Mouse (Mus musculus) midbrain, postnatal 0 days (tissue): Measurements from ENCODE around the gene Disc1. TPM values are rescaled to one million over a fixed set of nuclear protein-coding genes. Genes with fewer than 3 reads are reported as not detected.

Experiments
- ATAC-seq: fragments of 200-750 bp; cut with Nextera tagmentation; 2 replicates; pipeline ENCODE4 v1.8.0; 2017; ENCODE audit warnings: moderate number of reproducible peaks, mild to moderate bottlenecking, moderate TSS enrichment, moderate library complexity; ENCODE audit not compliant: low FRiP score
- DNase-seq: peaks from one replicate; pipeline ENCODE4 v3.0.0-alpha.2; 2015; ENCODE audit warnings: low spot score
- H3K27ac ChIP-seq: fragments of 300-500 bp; sonication (generic); 2 replicates; pipeline ENCODE4 v1.5.1; 2014; ENCODE audit warnings: low read depth, mild to moderate bottlenecking, low read length, mixed read lengths
- H3K27me3 ChIP-seq: fragments of 300-500 bp; sonication (generic); 2 replicates; pipeline ENCODE4 v1.6.1; 2014; ENCODE audit warnings: low read length, control low read depth, mixed read lengths; ENCODE audit not compliant: insufficient read depth
- H3K36me3 ChIP-seq: fragments of 300-500 bp; sonication (generic); 2 replicates; pipeline ENCODE4 v1.6.1; 2014; ENCODE audit warnings: low read length, control low read depth, mixed read lengths; ENCODE audit not compliant: insufficient read depth
- H3K4me1 ChIP-seq: fragments of 300-500 bp; sonication (generic); 2 replicates; pipeline ENCODE4 v1.6.1; 2014; ENCODE audit warnings: mild to moderate bottlenecking, control low read depth, antibody characterized with exemption, low read length, mixed read lengths; ENCODE audit not compliant: insufficient read depth
- H3K4me2 ChIP-seq: fragments of 300-500 bp; sonication (generic); 2 replicates; pipeline ENCODE4 v1.6.1; 2014; ENCODE audit warnings: low read depth, mild to moderate bottlenecking, low read length, mixed read lengths; ENCODE audit not compliant: poor library complexity, severe bottlenecking
- H3K4me3 ChIP-seq: fragments of 300-500 bp; sonication (generic); 2 replicates; pipeline ENCODE4 v1.5.1; 2014; ENCODE audit warnings: low read depth, mild to moderate bottlenecking, low read length, moderate library complexity
- H3K9ac ChIP-seq: fragments of 300-500 bp; sonication (generic); replicated peaks from 2 replicates; pipeline ENCODE4 v1.6.1; 2014; ENCODE audit warnings: mild to moderate bottlenecking, low read length, moderate library complexity, mixed read lengths; ENCODE audit not compliant: poor library complexity, severe bottlenecking
- H3K9me3 ChIP-seq: fragments of 300-500 bp; sonication (generic); 2 replicates; pipeline ENCODE4 v1.6.1; 2016; ENCODE audit warnings: low read length, control low read depth
- CTCF ChIP-seq: IDR thresholded peaks from 2 replicates; pipeline ENCODE4 v1.5.1; 2016; ENCODE audit warnings: antibody characterized with exemption, mild to moderate bottlenecking
- WGBS: fragments of 180-500 bp; shearing (Covaris S2); extraction: QIAGEN DNeasy Blood & Tissue Kit; methylation state at CpG from one replicate; pipeline ENCODE4 v1.1.7; 2014; 5-methylcytosine and 5-hydroxymethylcytosine counted together
- polyA plus RNA-seq: library from polyadenylated mRNA; unstranded; fragments of >200 nt; fragmentation: Nextera tagmentation; extraction: Ambion mirVana; gene quantifications from 2 replicates; pipeline ENCODE4 v1.2.1, GENCODE M21; 2015
- total RNA-seq: library from RNA; depleted of rRNA; stranded (reverse); fragments of >200 nt; gene quantifications from 2 replicates; pipeline ENCODE4 v1.2.3, GENCODE M21; 2014

Gene Disc1
- total and polyA plus RNA-seq, 2 experiments from 2014 or later, result 1.4 to 6.1 TPM

DNA sequence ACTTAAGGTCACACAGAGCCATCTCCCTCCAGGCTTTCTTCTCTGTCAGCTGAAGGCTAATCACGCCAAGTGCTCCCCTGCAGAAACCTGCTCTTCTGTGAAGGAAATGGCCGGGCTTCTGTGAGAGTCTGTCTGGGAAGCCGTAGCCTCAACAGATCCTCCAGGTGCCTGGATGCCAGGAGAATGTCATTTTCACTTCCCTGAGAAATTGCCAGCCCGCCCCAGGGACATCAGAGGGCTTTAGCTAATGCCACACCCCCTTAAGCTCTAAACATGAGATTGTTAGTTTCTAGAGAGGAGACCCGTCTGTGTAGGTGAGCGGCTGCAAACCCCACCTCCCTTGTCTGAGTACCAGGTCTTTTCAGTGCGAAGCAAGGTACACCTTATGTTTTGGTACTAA lies 15.3 kb downstream of the Disc1 start:
- WGBS, result 78% methylated on average over 7 of the region's 7 CpGs
- TF ChIP-seq CTCF, result no peak
- ATAC-seq, result no peak

DNA sequence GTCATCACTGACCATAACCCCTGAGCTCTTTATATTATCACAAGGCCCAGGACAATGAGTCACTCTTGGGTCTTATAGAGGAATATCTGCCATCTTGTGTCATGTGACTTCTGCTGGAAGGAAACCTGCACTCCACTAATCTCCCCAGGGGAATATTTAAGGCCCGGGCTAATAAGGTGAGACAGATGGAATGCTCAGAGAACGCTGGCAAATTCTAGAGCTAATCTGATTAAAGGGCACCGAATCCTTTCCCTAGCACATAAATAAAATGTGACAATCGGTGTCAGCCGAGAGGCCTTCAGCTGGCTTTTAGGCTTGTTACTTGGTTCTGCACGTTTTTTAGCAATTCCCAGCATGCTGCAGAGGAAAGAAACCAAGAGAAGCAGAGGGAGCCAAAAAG lies 15.7 kb downstream of the Disc1 start:
- no peak for TF ChIP-seq CTCF
- Histone ChIP-seq H3K27ac (no peak overlapping the region), H3K4me3 (no peak overlapping the region), H3K27me3 (no peaks in the 10 kb centered on the region), H3K36me3 (no peaks in the 10 kb centered on the region), H3K4me1 (no peaks in the 10 kb centered on the region; the same call in 1 of the 2 replicates), H3K9ac (no peak overlapping the region), H3K4me2 (no peak overlapping the region), H3K9me3 (no peaks in the 10 kb centered on the region)
- 30% methylated on average over 6 of the region's 6 CpGs for WGBS
- DNase-seq (no peak), ATAC-seq (no peak)

More for the DNA sequence above, 15.3 kb downstream of the Disc1 start:
- H3K9me3 ChIP-seq, result no peaks in the 10 kb centered on the region
- no peak overlapping the region for H3K27ac ChIP-seq
- no peaks in the 10 kb centered on the region; the same call in 1 of the 2 replicates for H3K4me1 ChIP-seq
- no peak overlapping the region for H3K4me2 ChIP-seq
- DNase-seq, result no peak
- no peaks in the 10 kb centered on the region for H3K36me3 ChIP-seq
- no peaks in the 10 kb centered on the region for H3K27me3 ChIP-seq
- H3K9ac ChIP-seq, result no peak overlapping the region
- no peak overlapping the region for H3K4me3 ChIP-seq

DNA sequence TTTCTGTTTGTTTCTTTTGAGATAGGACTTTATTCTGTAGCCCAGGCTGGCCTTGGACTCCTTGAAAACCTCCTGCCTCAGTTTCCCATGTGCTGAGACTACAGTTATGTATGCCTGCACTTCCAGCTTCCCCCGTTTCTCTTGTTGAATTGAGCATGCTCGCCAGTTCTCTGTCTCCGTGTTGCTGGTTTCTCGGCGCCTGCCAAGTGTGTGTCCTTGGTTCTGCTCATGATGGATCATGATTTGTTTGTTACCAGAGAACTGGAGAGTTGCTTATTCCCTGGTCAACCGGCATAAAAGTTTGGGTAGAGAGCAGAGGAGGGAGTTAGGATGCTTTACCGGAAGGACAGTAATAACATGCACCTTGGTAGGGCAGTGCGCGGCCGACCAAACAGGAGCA lies 20.1 kb downstream of the Disc1 start:
- no peak overlapping the region for H3K4me2 ChIP-seq
- DNase-seq (no peak), ATAC-seq (no peak)
- no peaks in the 10 kb centered on the region for H3K4me1 ChIP-seq
- no peaks in the 10 kb centered on the region for H3K9me3 ChIP-seq
- H3K27me3 ChIP-seq, result no peaks in the 10 kb centered on the region
- no peaks in the 10 kb centered on the region for H3K36me3 ChIP-seq
- H3K27ac ChIP-seq, result no peak overlapping the region
- H3K9ac ChIP-seq, result no peak overlapping the region
- WGBS, result 96% methylated on average over 10 of the region's 10 CpGs
- no peak overlapping the region for H3K4me3 ChIP-seq
- TF ChIP-seq CTCF, result no peak

DNA sequence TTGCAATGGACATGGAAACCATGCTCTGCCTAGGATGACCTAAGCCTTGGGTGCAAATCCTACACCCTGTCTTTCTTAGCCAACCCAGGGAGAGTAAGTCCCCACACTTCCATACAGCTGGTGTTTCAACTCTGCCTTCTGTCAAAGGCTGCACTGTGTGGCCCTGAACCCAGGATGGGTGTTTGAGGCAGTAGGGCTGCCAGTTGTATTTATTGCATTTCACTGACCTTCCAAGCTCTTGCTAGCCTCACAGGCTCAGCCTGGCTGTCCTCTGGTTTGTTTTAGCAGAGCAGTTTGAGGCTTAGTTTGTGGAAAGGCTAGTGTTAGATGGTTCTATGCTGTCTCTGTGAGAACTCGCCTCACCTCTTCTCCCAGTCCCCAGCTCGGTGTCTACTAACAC lies 20.6 kb downstream of the Disc1 start:
- ATAC-seq, result no peak
- H3K9me3 ChIP-seq, result no peaks in the 10 kb centered on the region
- no peak overlapping the region for H3K9ac ChIP-seq

DNA sequence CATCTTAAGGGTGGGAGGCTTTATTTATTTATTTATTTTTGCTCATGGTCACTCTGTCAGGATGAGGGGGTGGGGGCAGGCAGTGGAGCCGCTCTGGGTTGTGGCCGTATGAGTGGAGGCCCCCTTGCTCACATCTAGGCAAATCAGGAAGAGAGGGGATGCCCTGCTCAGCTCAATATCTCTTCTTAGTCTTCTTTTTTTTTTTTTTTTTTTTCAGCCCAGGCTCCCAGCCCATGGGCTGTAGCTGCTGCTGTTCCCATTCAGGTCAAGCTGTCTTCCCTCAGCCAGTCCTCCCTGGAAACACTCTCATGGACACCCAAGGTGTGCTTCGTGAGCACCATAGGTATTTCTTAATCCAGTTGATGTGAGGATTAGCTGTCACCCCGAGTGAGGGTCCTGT lies 21.4 kb downstream of the Disc1 start:
- H3K4me1 ChIP-seq, result no peaks in the 10 kb centered on the region
- DNase-seq (no peak), ATAC-seq (no peak)
- H3K27me3 ChIP-seq, result no peaks in the 10 kb centered on the region
- no peak overlapping the region for H3K4me3 ChIP-seq
- H3K4me2 ChIP-seq, result no peak overlapping the region
- H3K27ac ChIP-seq, result no peak overlapping the region
- 82% methylated on average over 4 of the region's 4 CpGs for WGBS
- no peak for TF ChIP-seq CTCF
- no peaks in the 10 kb centered on the region for H3K36me3 ChIP-seq
- no peak overlapping the region for H3K9ac ChIP-seq
- no peaks in the 10 kb centered on the region for H3K9me3 ChIP-seq

More for the DNA sequence above, 20.6 kb downstream of the Disc1 start:
- Histone ChIP-seq H3K4me3 (no peak overlapping the region), H3K27me3 (no peaks in the 10 kb centered on the region), H3K4me2 (no peak overlapping the region), H3K4me1 (no peaks in the 10 kb centered on the region), H3K27ac (no peak overlapping the region), H3K36me3 (no peaks in the 10 kb centered on the region)
- no peak for TF ChIP-seq CTCF
- WGBS, result 88% methylated on average over 2 of the region's 2 CpGs
- DNase-seq, result no peak

DNA sequence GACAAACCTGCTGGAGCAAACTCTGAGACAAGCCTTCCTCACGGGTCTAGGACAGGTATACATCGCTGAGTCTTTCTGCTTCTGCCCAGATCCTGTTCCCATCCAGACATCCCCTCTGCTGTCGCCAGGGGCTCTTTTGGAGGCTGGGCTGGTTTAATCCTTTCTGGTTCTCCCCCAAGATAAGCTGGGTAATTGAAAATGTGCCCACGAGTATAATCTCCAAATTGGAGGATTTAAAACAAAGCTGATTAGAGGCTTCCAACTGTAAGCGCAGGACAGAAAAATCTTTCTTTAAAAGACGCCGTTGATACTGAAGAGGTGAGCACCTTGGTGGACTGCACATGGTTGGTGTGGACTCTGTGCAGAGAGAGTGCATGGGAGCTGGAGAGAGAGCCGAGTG lies 23.3 kb downstream of the Disc1 start:
- Histone ChIP-seq H3K9ac (no peak overlapping the region), H3K27ac (no peak overlapping the region), H3K4me3 (no peak overlapping the region), H3K4me1 (0 out of 2 replicates have a peak, but pooled peaks cover 3% of the 10 kb centered on the region), H3K9me3 (no peaks in the 10 kb centered on the region), H3K4me2 (no peak overlapping the region), H3K36me3 (no peaks in the 10 kb centered on the region), H3K27me3 (no peaks in the 10 kb centered on the region)
- WGBS, result 48% methylated on average over 8 of the region's 8 CpGs
- DNase-seq (no peak), ATAC-seq (no peak)
- no peak for TF ChIP-seq CTCF
